Mouse (Mus musculus) embryonic facial prominence, embryonic 15.5 days (tissue): ENCODE data around the gene Lgi1. TPM values are rescaled to one million over a fixed set of nuclear protein-coding genes. Genes with fewer than 3 reads are reported as not detected.
A peak's percentile ranks its signal among the peaks of the same experiment; 100 is the strongest.

ENCODE experiments used
- ATAC-seq: fragments of 200-750 bp; cut with Nextera tagmentation; 2 replicates; pipeline ENCODE4 v1.8.0; 2017; ENCODE audit warnings: low read depth, moderate TSS enrichment; ENCODE audit not compliant: insufficient number of reproducible peaks, low FRiP score, low TSS enrichment
- H3K27ac ChIP-seq: fragments of 300-500 bp; sonication (generic); replicated peaks from 2 replicates; pipeline ENCODE4 v1.5.1; 2015; ENCODE audit warnings: mild to moderate bottlenecking, inconsistent platforms
- H3K27me3 ChIP-seq: fragments of 300-500 bp; sonication (generic); 2 replicates; pipeline ENCODE4 v1.6.1; 2015; ENCODE audit warnings: inconsistent platforms
- H3K36me3 ChIP-seq: fragments of 300-500 bp; sonication (generic); 2 replicates; pipeline ENCODE4 v1.6.1; 2015; ENCODE audit warnings: mild to moderate bottlenecking, inconsistent platforms
- H3K4me1 ChIP-seq: fragments of 300-500 bp; sonication (generic); 2 replicates; pipeline ENCODE4 v1.6.1; 2015; ENCODE audit warnings: inconsistent platforms
- H3K4me2 ChIP-seq: fragments of 300-500 bp; sonication (generic); replicated peaks from 2 replicates; pipeline ENCODE4 v1.6.1; 2015; ENCODE audit warnings: mild to moderate bottlenecking, inconsistent platforms
- H3K4me3 ChIP-seq: fragments of 300-500 bp; sonication (generic); replicated peaks from 2 replicates; pipeline ENCODE4 v1.5.1; 2015; ENCODE audit warnings: mild to moderate bottlenecking, inconsistent platforms
- H3K9ac ChIP-seq: fragments of 300-500 bp; sonication (generic); 2 replicates; pipeline ENCODE4 v1.6.1; 2015; ENCODE audit warnings: inconsistent platforms
- H3K9me3 ChIP-seq: fragments of 300-500 bp; sonication (generic); replicated peaks from 2 replicates; pipeline ENCODE4 v1.6.1; 2016; ENCODE audit warnings: inconsistent platforms
- WGBS: fragments of 180-500 bp; shearing (Covaris S2); methylation state at CpG from one replicate; pipeline ENCODE4 v1.1.7; 2015; 5-methylcytosine and 5-hydroxymethylcytosine counted together
- polyA plus RNA-seq: library from polyadenylated mRNA; unstranded; fragments of >200 nt; fragmentation: Nextera tagmentation; extraction: Ambion mirVana; gene quantifications from 2 replicates; pipeline ENCODE4 v1.2.1, GENCODE M21; 2015

Lgi1 gene
- polyA plus RNA-seq, 1 experiment from 2014 or later, result 2.6 TPM

- H3K27me3 ChIP-seq, result peaks cover 6% of the 10 kb centered on the region; the same call in 1 of the 2 replicates
- peaks cover 6% of the 10 kb centered on the region; the same call in 1 of the 2 replicates for H3K4me1 ChIP-seq
- no peak overlapping the region for H3K9ac ChIP-seq
- no peak for ATAC-seq
- 16% methylated on average over 14 of the region's 14 CpGs for WGBS
- no peak overlapping the region for H3K27ac ChIP-seq
- H3K36me3 ChIP-seq, result no peaks in the 10 kb centered on the region
- peak overlapping the region; percentile 21; the same call in 1 of the 2 replicates for H3K4me3 ChIP-seq
- H3K4me2 ChIP-seq, result peak overlapping the region; percentile 39
- no peaks in the 10 kb centered on the region for H3K9me3 ChIP-seq
Measured at GRCm38 (mm10) chr19:38263829-38264504, 369 bp upstream of the Lgi1 start.

- 71% methylated on average over 5 of the region's 5 CpGs for WGBS
- Histone ChIP-seq H3K4me1 (peaks cover 6% of the 10 kb centered on the region; the same call in 1 of the 2 replicates), H3K9ac (no peak overlapping the region), H3K9me3 (no peaks in the 10 kb centered on the region), H3K27me3 (peaks cover 6% of the 10 kb centered on the region; the same call in 1 of the 2 replicates), H3K27ac (no peak overlapping the region), H3K36me3 (no peaks in the 10 kb centered on the region), H3K4me3 (no peak overlapping the region), H3K4me2 (no peak overlapping the region)
- ATAC-seq, result no peak
Measured at GRCm38 (mm10) chr19:38265767-38266166, 1.4 kb downstream of the Lgi1 start.

GRCm38 (mm10) chr19:38267469-38267868 is 3.1 kb downstream of the Lgi1 start:
- H3K9ac ChIP-seq, result no peak overlapping the region
- no peak for ATAC-seq
- H3K4me2 ChIP-seq, result no peak overlapping the region
- H3K9me3 ChIP-seq, result no peaks in the 10 kb centered on the region
- H3K27me3 ChIP-seq, result peaks cover 6% of the 10 kb centered on the region; the same call in 1 of the 2 replicates
- no peak overlapping the region for H3K27ac ChIP-seq
- H3K4me3 ChIP-seq, result no peak overlapping the region
- H3K36me3 ChIP-seq, result no peaks in the 10 kb centered on the region
- peaks cover 6% of the 10 kb centered on the region; the same call in 1 of the 2 replicates for H3K4me1 ChIP-seq
- 70% methylated on average over 5 of the region's 5 CpGs for WGBS

DNA sequence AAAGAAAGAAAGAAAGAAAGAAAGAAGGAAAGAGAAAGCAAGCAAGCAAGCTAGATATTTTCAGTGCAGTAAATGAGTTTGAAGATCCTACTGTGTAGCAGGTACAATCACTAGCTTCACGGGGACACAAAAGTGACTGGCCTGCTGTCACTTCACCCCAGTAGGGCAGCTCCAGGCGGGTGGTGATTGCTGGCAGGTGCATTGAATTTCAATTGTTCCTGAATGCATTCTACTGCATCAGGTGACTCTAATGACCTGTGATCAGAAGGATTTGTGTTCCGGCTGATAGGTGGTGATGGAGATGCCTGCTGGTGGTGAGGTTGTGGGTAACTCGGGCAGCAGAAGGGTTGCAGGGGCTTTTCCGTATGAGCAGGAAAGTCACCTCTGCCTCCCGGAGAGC is 6.7 kb downstream of the Lgi1 start:
- ATAC-seq, result no peak

GRCm38 (mm10) chr19:38273820-38274219 is 9.5 kb downstream of the Lgi1 start:
- no peak for ATAC-seq
- H3K4me3 ChIP-seq, result no peak overlapping the region
- H3K27ac ChIP-seq, result no peak overlapping the region
- H3K9ac ChIP-seq, result no peak overlapping the region
- 74% methylated on average over 7 of the region's 7 CpGs for WGBS
- no peaks in the 10 kb centered on the region for H3K4me1 ChIP-seq
- no peaks in the 10 kb centered on the region for H3K9me3 ChIP-seq
- no peaks in the 10 kb centered on the region for H3K27me3 ChIP-seq
- H3K4me2 ChIP-seq, result no peak overlapping the region
- no peaks in the 10 kb centered on the region for H3K36me3 ChIP-seq

More for the DNA sequence above, 6.7 kb downstream of the Lgi1 start:
- Histone ChIP-seq H3K36me3 (no peaks in the 10 kb centered on the region), H3K27ac (no peak overlapping the region), H3K4me2 (no peak overlapping the region), H3K9ac (no peak overlapping the region), H3K4me1 (no peaks in the 10 kb centered on the region), H3K27me3 (no peaks in the 10 kb centered on the region), H3K9me3 (no peaks in the 10 kb centered on the region), H3K4me3 (no peak overlapping the region)
- WGBS, result 29% methylated on average over 6 of the region's 6 CpGs

GRCm38 (mm10) chr19:38274747-38275421 is 10.5 kb downstream of the Lgi1 start:
- 82% methylated on average over 15 of the region's 15 CpGs for WGBS
- Histone ChIP-seq H3K4me3 (no peak overlapping the region), H3K9ac (no peak overlapping the region)

DNA sequence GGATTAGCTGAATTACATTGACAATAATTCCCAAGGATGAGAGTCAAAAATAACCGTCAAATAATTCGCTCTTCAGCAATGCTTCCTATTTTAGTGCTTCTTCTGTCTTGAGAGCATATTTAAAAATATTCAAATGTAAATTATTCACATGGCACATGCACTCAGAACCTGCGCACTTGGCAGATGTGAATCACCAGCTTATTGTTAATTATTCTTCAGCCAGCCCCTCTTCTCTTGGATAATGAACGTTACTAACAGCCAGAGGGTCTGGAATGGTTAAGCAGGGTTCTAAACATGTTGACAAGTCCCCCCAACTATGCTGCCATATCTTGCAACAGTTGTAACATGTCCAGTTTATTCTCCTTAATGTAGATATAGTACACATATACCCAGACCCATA is 11.9 kb downstream of the Lgi1 start:
- Histone ChIP-seq H3K27ac (no peak overlapping the region), H3K4me2 (no peak overlapping the region), H3K27me3 (no peaks in the 10 kb centered on the region), H3K36me3 (no peaks in the 10 kb centered on the region), H3K4me1 (no peaks in the 10 kb centered on the region), H3K4me3 (no peak overlapping the region), H3K9me3 (no peaks in the 10 kb centered on the region), H3K9ac (no peak overlapping the region)
- no peak for ATAC-seq
- 82% methylated on average over 4 of the region's 4 CpGs for WGBS

More at GRCm38 (mm10) chr19:38274747-38275421, 10.5 kb downstream of the Lgi1 start:
- Histone ChIP-seq H3K36me3 (no peaks in the 10 kb centered on the region), H3K27me3 (no peaks in the 10 kb centered on the region), H3K27ac (no peak overlapping the region), H3K4me1 (no peaks in the 10 kb centered on the region), H3K9me3 (no peaks in the 10 kb centered on the region), H3K4me2 (no peak overlapping the region)
- ATAC-seq, result no peak

DNA sequence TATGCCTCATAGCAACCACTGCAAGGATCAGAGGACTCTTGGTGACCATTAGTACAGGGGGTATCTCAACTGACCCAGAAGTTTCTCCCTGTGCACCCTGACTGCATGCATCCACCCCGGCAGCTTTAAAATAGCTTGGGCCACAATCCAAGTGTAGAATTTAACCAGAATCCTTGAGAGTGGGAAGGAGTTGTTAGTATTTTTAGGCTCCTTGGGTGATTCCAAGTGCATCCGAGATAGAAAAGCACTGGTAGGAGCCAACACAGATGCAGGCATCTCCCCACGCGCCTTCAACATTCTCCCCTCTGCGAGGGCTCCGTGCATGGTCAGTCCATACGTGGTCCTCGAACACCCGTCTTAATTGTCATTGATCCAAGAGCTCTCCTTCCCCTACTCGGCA is 15.9 kb downstream of the Lgi1 start:
- WGBS, result 94% methylated on average over 10 of the region's 10 CpGs
- no peak for ATAC-seq
- no peaks in the 10 kb centered on the region for H3K36me3 ChIP-seq

GRCm38 (mm10) chr19:38282407-38282806 is 18.1 kb downstream of the Lgi1 start:
- H3K36me3 ChIP-seq, result no peaks in the 10 kb centered on the region
- no peaks in the 10 kb centered on the region for H3K9me3 ChIP-seq
- H3K9ac ChIP-seq, result no peak overlapping the region
- no peak overlapping the region for H3K4me2 ChIP-seq
- H3K27ac ChIP-seq, result no peak overlapping the region
- ATAC-seq, result no peak
- no peaks in the 10 kb centered on the region for H3K27me3 ChIP-seq
- 5% methylated on average over 2 of the region's 2 CpGs for WGBS
- H3K4me1 ChIP-seq, result no peaks in the 10 kb centered on the region
- H3K4me3 ChIP-seq, result no peak overlapping the region

More for the DNA sequence above, 15.9 kb downstream of the Lgi1 start:
- H3K4me3 ChIP-seq, result no peak overlapping the region
- H3K4me2 ChIP-seq, result no peak overlapping the region
- no peaks in the 10 kb centered on the region for H3K4me1 ChIP-seq
- H3K9me3 ChIP-seq, result no peaks in the 10 kb centered on the region
- H3K9ac ChIP-seq, result no peak overlapping the region
- no peak overlapping the region for H3K27ac ChIP-seq
- no peaks in the 10 kb centered on the region for H3K27me3 ChIP-seq

GRCm38 (mm10) chr19:38288556-38288955 is 24.2 kb downstream of the Lgi1 start:
- Histone ChIP-seq H3K27me3 (no peaks in the 10 kb centered on the region), H3K4me3 (no peak overlapping the region), H3K4me2 (no peak overlapping the region), H3K9me3 (no peaks in the 10 kb centered on the region), H3K9ac (no peak overlapping the region), H3K4me1 (no peaks in the 10 kb centered on the region), H3K36me3 (no peaks in the 10 kb centered on the region), H3K27ac (no peak overlapping the region)
- no peak for ATAC-seq
- WGBS, result 68% methylated on average over 6 of the region's 6 CpGs

GRCm38 (mm10) chr19:38291432-38291831 is 27.1 kb downstream of the Lgi1 start:
- no peaks in the 10 kb centered on the region for H3K27me3 ChIP-seq
- H3K4me2 ChIP-seq, result no peak overlapping the region
- no peaks in the 10 kb centered on the region for H3K9me3 ChIP-seq
- H3K36me3 ChIP-seq, result no peaks in the 10 kb centered on the region
- H3K27ac ChIP-seq, result no peak overlapping the region
- H3K4me1 ChIP-seq, result no peaks in the 10 kb centered on the region
- H3K4me3 ChIP-seq, result no peak overlapping the region
- 80% methylated on average over 6 of the region's 6 CpGs for WGBS
- no peak overlapping the region for H3K9ac ChIP-seq
- no peak for ATAC-seq
